Mouse (Mus musculus) liver, embryonic 14.5 days (tissue): ENCODE measurements around the gene Abca6.

Source experiments
- CTCF ChIP-seq: IDR thresholded peaks from 2 replicates; pipeline ENCODE4 v1.5.1; 2016; ENCODE audit warnings: antibody characterized with exemption, low read depth, control low read depth
- EP300 ChIP-seq: IDR thresholded peaks from 2 replicates; pipeline ENCODE4 v1.6.1; 2016; ENCODE audit warnings: antibody characterized with exemption, low read depth

GRCm38 (mm10) chr11:110196561-110197306, 54.8 kb downstream of the Abca6 start:
- no peak for TF ChIP-seq EP300
- TF ChIP-seq CTCF: no peak
